ENCODE assay signal across 11 mouse cellular contexts in genomic region chr6:81471340-81471955, GRCm38 (mm10).
DNase-seq lines count a peak whose midpoint lies in the region; ATAC-seq lines count a peak whose summit lies in the region.
"Had no signal": no experiment of that assay in that cellular context is flagged by ENCODE, and none has a peak within 500 bp of the region (broad histone marks: within the 10 kb centered on the region; RNA-seq: fewer than 3 reads in every experiment).

No protein-coding gene starts in this region.

- H3K9me3 ChIP-seq in forebrain, embryonic 14.5 days (replicated peaks; ENCODE audit: control insufficient read depth, low read length), result no peaks in the 10 kb centered on the region
- no peaks in the 10 kb centered on the region for H3K9me3 ChIP-seq in forebrain, embryonic 10.5 days
- H3K9me3 ChIP-seq in neural tube, embryonic 13.5 days, result no peaks in the 10 kb centered on the region
- H3K9me3 ChIP-seq in forebrain, embryonic 16.5 days (ENCODE audit: control insufficient read depth, low read length), result no peaks in the 10 kb centered on the region
- no peaks in the 10 kb centered on the region for H3K9me3 ChIP-seq in neural tube, embryonic 14.5 days (ENCODE audit: control insufficient read depth, low read length)
- H3K9me3 ChIP-seq in kidney, embryonic 15.5 days (replicated peaks), result no peaks in the 10 kb centered on the region
- H3K9me3 ChIP-seq: embryonic facial prominence, embryonic 13.5 days had no signal

- peaks cover 3% of the 10 kb centered on the region; the same call in 1 of the 2 replicates for H3K4me1 ChIP-seq in forebrain, embryonic 14.5 days (ENCODE audit: control insufficient read depth, insufficient read depth, low read length)
- H3K4me1 ChIP-seq in forebrain, embryonic 10.5 days, result peaks cover 3% of the 10 kb centered on the region; the same call in 1 of the 2 replicates
- peaks cover 5% of the 10 kb centered on the region; the same call in 1 of the 2 replicates for H3K4me1 ChIP-seq in neural tube, embryonic 13.5 days (replicated peaks)
- H3K4me1 ChIP-seq in forebrain, embryonic 16.5 days (replicated peaks; ENCODE audit: control insufficient read depth, insufficient read depth, low read length), result peaks cover 5% of the 10 kb centered on the region; the same call in 1 of the 2 replicates
- no peaks in the 10 kb centered on the region for H3K4me1 ChIP-seq in neural tube, embryonic 14.5 days (ENCODE audit: control insufficient read depth, insufficient read depth, low read length)
- no peaks in the 10 kb centered on the region for H3K4me1 ChIP-seq in kidney, embryonic 15.5 days
- H3K4me1 ChIP-seq: embryonic facial prominence, embryonic 13.5 days had no signal

- H3K27ac ChIP-seq in forebrain, embryonic 14.5 days (ENCODE audit: low read depth, low read length), result no peak overlapping the region
- H3K27ac ChIP-seq in forebrain, embryonic 10.5 days, result no peak overlapping the region
- H3K27ac ChIP-seq in neural tube, embryonic 13.5 days (replicated peaks), result no peak overlapping the region
- H3K27ac ChIP-seq in forebrain, embryonic 16.5 days (ENCODE audit: low read length), result 0 out of 2 replicates have a peak overlapping the region, but pooled peaks have one; percentile 21
- no peak overlapping the region for H3K27ac ChIP-seq in neural tube, embryonic 14.5 days (ENCODE audit: low read depth, low read length)
- no peak overlapping the region for H3K27ac ChIP-seq in kidney, embryonic 15.5 days
- H3K27ac ChIP-seq: embryonic facial prominence, embryonic 13.5 days had no signal

- peak; percentile 73 for DNase-seq in forebrain, embryonic 14.5 days (ENCODE audit: low spot score)
- no peak for DNase-seq in forebrain, embryonic 10.5 days (ENCODE audit: extremely low spot score, low spot score)
- DNase-seq in neural tube, embryonic 10.5 days (ENCODE audit: extremely low spot score, low spot score), result no peak
- no peak for DNase-seq in gastrocnemius, postnatal 36 days
- DNase-seq: kidney, adult 11 months; liver, postnatal 0 days had no signal

- intact Hi-C loops in gastrocnemius, postnatal 36 days (cut with DNase I), result no loop called here

- WGBS in forebrain, embryonic 14.5 days, result 71% methylated on average over 9 of the region's 9 CpGs
- WGBS in forebrain, embryonic 10.5 days, result 84% methylated on average over 9 of the region's 9 CpGs
- 67% methylated on average over 9 of the region's 9 CpGs for WGBS in neural tube, embryonic 13.5 days
- WGBS in forebrain, embryonic 16.5 days, result 58% methylated on average over 9 of the region's 9 CpGs
- WGBS in neural tube, embryonic 14.5 days, result 52% methylated on average over 9 of the region's 9 CpGs
- WGBS in kidney, embryonic 15.5 days, result 74% methylated on average over 9 of the region's 9 CpGs

- no peaks in the 10 kb centered on the region for H3K27me3 ChIP-seq in forebrain, embryonic 14.5 days (replicated peaks; ENCODE audit: control insufficient read depth, insufficient read depth, low read length)
- H3K27me3 ChIP-seq in forebrain, embryonic 10.5 days (ENCODE audit: poor library complexity, severe bottlenecking), result no peaks in the 10 kb centered on the region
- no peaks in the 10 kb centered on the region for H3K27me3 ChIP-seq in neural tube, embryonic 13.5 days
- H3K27me3 ChIP-seq in forebrain, embryonic 16.5 days (replicated peaks; ENCODE audit: control insufficient read depth, insufficient read depth, low read length), result no peaks in the 10 kb centered on the region
- H3K27me3 ChIP-seq in neural tube, embryonic 14.5 days (ENCODE audit: control insufficient read depth, insufficient read depth, low read length), result no peaks in the 10 kb centered on the region
- no peaks in the 10 kb centered on the region for H3K27me3 ChIP-seq in kidney, embryonic 15.5 days
- H3K27me3 ChIP-seq: embryonic facial prominence, embryonic 13.5 days had no signal

- peak; percentile 71; the same call in 1 of the 2 replicates for ATAC-seq in forebrain, embryonic 14.5 days
- peak; percentile 77 for ATAC-seq in neural tube, embryonic 13.5 days (ENCODE audit: low read depth)
- peak; percentile 93 for ATAC-seq in forebrain, embryonic 16.5 days
- ATAC-seq in neural tube, embryonic 14.5 days (ENCODE audit: low read depth), result peak; percentile 71; the same call in 1 of the 2 replicates
- no peak for ATAC-seq in kidney, embryonic 15.5 days (replicated peaks; ENCODE audit: low FRiP score)
- ATAC-seq: liver, postnatal 0 days had no signal

- no peak overlapping the region for H3K4me2 ChIP-seq in forebrain, embryonic 14.5 days (ENCODE audit: low read length)
- no peak overlapping the region for H3K4me2 ChIP-seq in neural tube, embryonic 13.5 days
- H3K4me2 ChIP-seq in forebrain, embryonic 16.5 days (ENCODE audit: low read length), result no peak overlapping the region
- H3K4me2 ChIP-seq in neural tube, embryonic 14.5 days (ENCODE audit: low read depth, low read length), result no peak overlapping the region
- H3K4me2 ChIP-seq in kidney, embryonic 15.5 days, result no peak overlapping the region
- H3K4me2 ChIP-seq: embryonic facial prominence, embryonic 13.5 days had no signal

- no peaks in the 10 kb centered on the region for H3K36me3 ChIP-seq in forebrain, embryonic 14.5 days (ENCODE audit: control insufficient read depth, insufficient read depth, low read length)
- H3K36me3 ChIP-seq in forebrain, embryonic 10.5 days (replicated peaks), result no peaks in the 10 kb centered on the region
- H3K36me3 ChIP-seq in neural tube, embryonic 13.5 days, result no peaks in the 10 kb centered on the region
- no peaks in the 10 kb centered on the region for H3K36me3 ChIP-seq in forebrain, embryonic 16.5 days (ENCODE audit: control insufficient read depth, insufficient read depth)
- no peaks in the 10 kb centered on the region for H3K36me3 ChIP-seq in neural tube, embryonic 14.5 days (ENCODE audit: control insufficient read depth, insufficient read depth, low read length)
- H3K36me3 ChIP-seq in kidney, embryonic 15.5 days, result no peaks in the 10 kb centered on the region
- H3K36me3 ChIP-seq: embryonic facial prominence, embryonic 13.5 days had no signal

- no peak overlapping the region for H3K4me3 ChIP-seq in forebrain, embryonic 14.5 days (ENCODE audit: low read depth, low read length)
- no peak overlapping the region for H3K4me3 ChIP-seq in forebrain, embryonic 10.5 days
- no peak overlapping the region for H3K4me3 ChIP-seq in neural tube, embryonic 13.5 days
- no peak overlapping the region for H3K4me3 ChIP-seq in forebrain, embryonic 16.5 days (replicated peaks; ENCODE audit: low read length)
- no peak overlapping the region for H3K4me3 ChIP-seq in neural tube, embryonic 14.5 days (ENCODE audit: low read depth, low read length)
- H3K4me3 ChIP-seq in kidney, embryonic 15.5 days (replicated peaks), result no peak overlapping the region
- H3K4me3 ChIP-seq: embryonic facial prominence, embryonic 13.5 days had no signal

- H3K9ac ChIP-seq in forebrain, embryonic 14.5 days (ENCODE audit: low read length), result no peak overlapping the region
- H3K9ac ChIP-seq in neural tube, embryonic 13.5 days, result no peak overlapping the region
- H3K9ac ChIP-seq in forebrain, embryonic 16.5 days (replicated peaks; ENCODE audit: low read depth, low read length), result no peak overlapping the region
- H3K9ac ChIP-seq in neural tube, embryonic 14.5 days (replicated peaks; ENCODE audit: low read depth, low read length), result no peak overlapping the region
- H3K9ac ChIP-seq in kidney, embryonic 15.5 days, result no peak overlapping the region
- H3K9ac ChIP-seq: embryonic facial prominence, embryonic 13.5 days; liver, postnatal 0 days had no signal
